Mouse (Mus musculus): ENCODE data around the gene Spatc1l. TPM values are rescaled to one million over a fixed set of nuclear protein-coding genes. Genes with fewer than 3 reads are reported as not detected.

The Spatc1l gene
- total and polyA plus RNA-seq, 2 experiments, result 0.13 TPM; not detected in 1

DNA sequence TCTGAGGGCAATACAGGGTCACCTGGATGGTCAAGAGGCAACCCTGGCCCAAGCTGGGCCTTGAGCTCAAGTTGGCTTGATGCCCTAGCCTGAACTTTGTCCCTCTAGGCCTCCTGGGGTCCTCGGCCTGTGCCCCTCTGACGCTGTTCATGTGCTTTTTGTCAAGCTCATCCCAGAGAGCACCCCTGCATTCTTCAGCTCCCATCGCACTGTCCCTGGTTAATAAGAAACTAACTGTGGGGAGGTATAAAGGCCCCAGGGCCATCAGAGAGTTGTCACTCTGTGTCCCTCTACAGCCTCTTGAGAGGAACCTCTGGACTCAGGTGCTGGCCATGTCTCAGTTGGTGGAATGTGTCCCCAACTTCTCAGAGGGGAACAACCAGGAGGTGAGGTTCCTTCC lies 13.3 kb downstream of the Spatc1l start, which contains the start of gene Ftcd:
Gene Ftcd (plus strand): TSS at position 275 of the 400 bp plus-strand sequence.
- peak within 1 kb of the TSS; percentile 80 for H3K9ac ChIP-seq (ENCODE audit: low read depth, low read length)
- H3K27ac ChIP-seq (replicated peaks; ENCODE audit: insufficient read depth, low read depth, low read length), result peak within 1 kb of the TSS; percentile 95
- H3K4me3 ChIP-seq (ENCODE audit: insufficient read depth, low read depth, low read length), result peak within 1 kb of the TSS; percentile 74
- peaks cover 8% of the 10 kb centered on the region; the same call in 1 of the 2 replicates for H3K36me3 ChIP-seq (ENCODE audit: control insufficient read depth, insufficient read depth, low read length)
- no peaks in the 10 kb centered on the region for H3K79me2 ChIP-seq (ENCODE audit: control insufficient read depth, insufficient read depth, low read length)
- H3K4me1 ChIP-seq (ENCODE audit: control insufficient read depth, insufficient read depth, low read length), result peaks cover 29% of the 10 kb centered on the region
- H3K27me3 ChIP-seq (ENCODE audit: control insufficient read depth, insufficient read depth, low read length), result no peaks in the 10 kb centered on the region
- 34% methylated on average over 3 of the region's 3 CpGs for WGBS
- DNase-seq (ENCODE audit: extremely low read depth, low read depth, low spot score), result peak; percentile 95
- TF ChIP-seq POLR2A (IDR thresholded peaks at IDR 0.05; ENCODE audit: extremely low read depth, insufficient read depth, low read length) (peak; percentile 80; the same call in 1 of the 2 replicates), CTCF (IDR thresholded peaks at IDR 0.05; ENCODE audit: low read depth, low read length) (no peak)

GRCm38 (mm10) chr10:76576920-76577319 lies 14.8 kb downstream of the Spatc1l start:
- Histone ChIP-seq H3K4me3 (ENCODE audit: insufficient read depth, low read depth, low read length) (peak overlapping the region; percentile 74), H3K79me2 (ENCODE audit: control insufficient read depth, insufficient read depth, low read length) (no peaks in the 10 kb centered on the region), H3K4me1 (ENCODE audit: control insufficient read depth, insufficient read depth, low read length) (peaks cover 22% of the 10 kb centered on the region), H3K27ac (replicated peaks; ENCODE audit: insufficient read depth, low read depth, low read length) (peak overlapping the region; percentile 95), H3K9ac (ENCODE audit: low read depth, low read length) (peak overlapping the region; percentile 80), H3K36me3 (ENCODE audit: control insufficient read depth, insufficient read depth, low read length) (peaks cover 8% of the 10 kb centered on the region; the same call in 1 of the 2 replicates), H3K27me3 (ENCODE audit: control insufficient read depth, insufficient read depth, low read length) (no peaks in the 10 kb centered on the region)
- 22% methylated on average over 7 of the region's 7 CpGs for WGBS
- TF ChIP-seq POLR2A (IDR thresholded peaks at IDR 0.05; ENCODE audit: extremely low read depth, insufficient read depth, low read length), result no peak
- DNase-seq (ENCODE audit: extremely low read depth, low read depth, low spot score), result peak; percentile 94

DNA sequence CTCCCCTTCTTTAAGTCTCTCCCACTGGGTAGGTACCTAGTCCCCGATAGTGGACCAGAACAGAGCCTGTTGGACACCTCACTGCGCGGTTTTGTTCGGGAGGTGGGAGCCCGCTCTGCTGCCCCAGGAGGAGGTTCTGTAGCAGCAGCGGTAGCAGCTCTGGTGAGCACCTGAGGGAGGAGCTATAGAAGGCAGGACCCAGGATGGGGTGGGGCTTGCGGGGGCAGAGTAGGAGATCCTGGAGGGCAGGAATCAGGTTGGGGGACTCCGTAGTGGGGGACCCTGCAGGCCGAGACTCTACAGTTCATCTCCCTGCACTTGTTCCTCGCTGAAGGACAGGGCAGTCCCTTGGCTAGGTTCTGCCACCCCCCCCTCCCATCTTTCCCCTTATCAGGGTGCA lies 22.1 kb downstream of the Spatc1l start:
- peaks cover 6% of the 10 kb centered on the region for H3K4me1 ChIP-seq (ENCODE audit: control insufficient read depth, insufficient read depth, low read length)
- no peak overlapping the region for H3K9ac ChIP-seq (ENCODE audit: low read depth, low read length)
- DNase-seq (ENCODE audit: extremely low read depth, low read depth, low spot score), result no peak
- peaks cover 31% of the 10 kb centered on the region for H3K36me3 ChIP-seq (ENCODE audit: control insufficient read depth, insufficient read depth, low read length)
- H3K79me2 ChIP-seq (ENCODE audit: control insufficient read depth, insufficient read depth, low read length), result no peaks in the 10 kb centered on the region
- no peak overlapping the region for H3K27ac ChIP-seq (replicated peaks; ENCODE audit: insufficient read depth, low read depth, low read length)
- 62% methylated on average over 10 of the region's 10 CpGs for WGBS
- TF ChIP-seq POLR2A (IDR thresholded peaks at IDR 0.05; ENCODE audit: extremely low read depth, insufficient read depth, low read length) (no peak), CTCF (IDR thresholded peaks at IDR 0.05; ENCODE audit: low read depth, low read length) (no peak)
- no peak overlapping the region for H3K4me3 ChIP-seq (ENCODE audit: insufficient read depth, low read depth, low read length)
- no peaks in the 10 kb centered on the region; the same call in 1 of the 2 replicates for H3K27me3 ChIP-seq (ENCODE audit: control insufficient read depth, insufficient read depth, low read length)

- Histone ChIP-seq H3K4me3 (ENCODE audit: insufficient read depth, low read depth, low read length) (no peak overlapping the region), H3K27ac (replicated peaks; ENCODE audit: insufficient read depth, low read depth, low read length) (no peak overlapping the region), H3K4me1 (ENCODE audit: control insufficient read depth, insufficient read depth, low read length) (no peaks in the 10 kb centered on the region), H3K27me3 (ENCODE audit: control insufficient read depth, insufficient read depth, low read length) (no peaks in the 10 kb centered on the region; the same call in 1 of the 2 replicates), H3K36me3 (ENCODE audit: control insufficient read depth, insufficient read depth, low read length) (peaks cover 31% of the 10 kb centered on the region), H3K9ac (ENCODE audit: low read depth, low read length) (no peak overlapping the region), H3K79me2 (ENCODE audit: control insufficient read depth, insufficient read depth, low read length) (no peaks in the 10 kb centered on the region)
- WGBS, result 65% methylated on average over 1 of the region's 1 CpGs
- TF ChIP-seq CTCF (IDR thresholded peaks at IDR 0.05; ENCODE audit: low read depth, low read length) (no peak), POLR2A (IDR thresholded peaks at IDR 0.05; ENCODE audit: extremely low read depth, insufficient read depth, low read length) (no peak)
- no peak for DNase-seq (ENCODE audit: extremely low read depth, low read depth, low spot score)
Observed at GRCm38 (mm10) chr10:76586190-76586589, 24.1 kb downstream of the Spatc1l start.

DNA sequence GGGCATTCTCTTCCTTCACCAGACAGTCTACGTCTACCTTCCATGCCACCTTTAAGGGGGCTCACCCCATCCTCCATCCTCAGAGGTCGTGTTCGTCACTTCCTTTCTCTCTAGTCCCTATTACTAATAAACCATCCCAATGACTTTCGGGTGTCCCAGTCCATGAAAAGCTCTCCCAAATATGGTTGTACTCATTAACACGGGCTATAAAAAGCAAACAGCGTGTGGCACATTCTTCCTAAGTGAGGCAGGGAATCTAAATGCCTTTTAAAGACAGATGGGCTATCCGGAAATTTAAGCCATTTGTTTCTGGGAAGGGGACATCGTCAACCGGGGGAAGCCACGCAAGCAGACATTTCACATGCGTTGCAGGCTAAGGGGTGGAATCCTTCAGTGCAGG lies 28.1 kb downstream of the Spatc1l start:
- Histone ChIP-seq H3K9ac (ENCODE audit: low read depth, low read length) (no peak overlapping the region), H3K4me1 (ENCODE audit: control insufficient read depth, insufficient read depth, low read length) (peaks cover 2% of the 10 kb centered on the region; the same call in 1 of the 2 replicates), H3K79me2 (ENCODE audit: control insufficient read depth, insufficient read depth, low read length) (no peaks in the 10 kb centered on the region), H3K27me3 (ENCODE audit: control insufficient read depth, insufficient read depth, low read length) (no peaks in the 10 kb centered on the region), H3K36me3 (ENCODE audit: control insufficient read depth, insufficient read depth, low read length) (peaks cover 5% of the 10 kb centered on the region; the same call in 1 of the 2 replicates), H3K4me3 (ENCODE audit: insufficient read depth, low read depth, low read length) (no peak overlapping the region), H3K27ac (replicated peaks; ENCODE audit: insufficient read depth, low read depth, low read length) (no peak overlapping the region)
- no peak for TF ChIP-seq CTCF (IDR thresholded peaks at IDR 0.05; ENCODE audit: low read depth, low read length)
- TF ChIP-seq POLR2A (IDR thresholded peaks at IDR 0.05; ENCODE audit: extremely low read depth, insufficient read depth, low read length), result no peak
- no peak for DNase-seq (ENCODE audit: extremely low read depth, low read depth, low spot score)
- WGBS, result 86% methylated on average over 11 of the region's 11 CpGs

- Histone ChIP-seq H3K27ac (replicated peaks; ENCODE audit: insufficient read depth, low read depth, low read length) (no peak overlapping the region), H3K9ac (ENCODE audit: low read depth, low read length) (no peak overlapping the region), H3K36me3 (ENCODE audit: control insufficient read depth, insufficient read depth, low read length) (no peaks in the 10 kb centered on the region), H3K4me3 (ENCODE audit: insufficient read depth, low read depth, low read length) (no peak overlapping the region), H3K4me1 (ENCODE audit: control insufficient read depth, insufficient read depth, low read length) (peaks cover 2% of the 10 kb centered on the region; the same call in 1 of the 2 replicates), H3K27me3 (ENCODE audit: control insufficient read depth, insufficient read depth, low read length) (no peaks in the 10 kb centered on the region), H3K79me2 (ENCODE audit: control insufficient read depth, insufficient read depth, low read length) (no peaks in the 10 kb centered on the region)
- TF ChIP-seq POLR2A (IDR thresholded peaks at IDR 0.05; ENCODE audit: extremely low read depth, insufficient read depth, low read length) (no peak), CTCF (IDR thresholded peaks at IDR 0.05; ENCODE audit: low read depth, low read length) (no peak)
- DNase-seq (ENCODE audit: extremely low read depth, low read depth, low spot score), result no peak
- 96% methylated on average over 31 of the region's 31 CpGs for WGBS
Observed at GRCm38 (mm10) chr10:76596338-76596737, 34.3 kb downstream of the Spatc1l start.

Data from liver, adult 2 months (tissue).